Mouse (Mus musculus) embryonic facial prominence, embryonic 10.5 days (tissue): ENCODE measurements at regions not wholly inside any gene's neighbourhood (a gene's known extent, or its start where the extent isn't known, plus 50 kb on each side); places are given as distances from the start of the nearest gene placed in this dataset.

ENCODE experiments used
- DNase-seq: peaks from one replicate; pipeline ENCODE4 v3.0.0-alpha.2; 2017; ENCODE audit warnings: low spot score
- H3K27ac ChIP-seq: fragments of 300-500 bp; sonication (generic); replicated peaks from 2 replicates; pipeline ENCODE4 v1.5.1; 2016; ENCODE audit warnings: mild to moderate bottlenecking
- H3K27me3 ChIP-seq: fragments of 300-500 bp; sonication (generic); replicated peaks from 2 replicates; pipeline ENCODE4 v1.6.1; 2016; ENCODE audit warnings: low read depth, mild to moderate bottlenecking; ENCODE audit not compliant: poor library complexity, severe bottlenecking
- H3K36me3 ChIP-seq: fragments of 300-500 bp; sonication (generic); replicated peaks from 2 replicates; pipeline ENCODE4 v1.6.1; 2016; ENCODE audit warnings: mild to moderate bottlenecking, moderate library complexity
- H3K4me1 ChIP-seq: fragments of 300-500 bp; sonication (generic); 2 replicates; pipeline ENCODE4 v1.6.1; 2016
- H3K4me3 ChIP-seq: fragments of 300-500 bp; sonication (generic); 2 replicates; pipeline ENCODE4 v1.5.1; 2016; ENCODE audit warnings: mild to moderate bottlenecking, moderate library complexity
- H3K9me3 ChIP-seq: fragments of 300-500 bp; sonication (generic); 2 replicates; pipeline ENCODE4 v1.6.1; 2016; ENCODE audit warnings: mild to moderate bottlenecking
- WGBS: fragments of 180-500 bp; shearing (Covaris S2); methylation state at CpG from one replicate; pipeline ENCODE4 v1.1.7; 2016; 5-methylcytosine and 5-hydroxymethylcytosine counted together

- Histone ChIP-seq H3K36me3 (no peaks in the 10 kb centered on the region), H3K4me1 (no peaks in the 10 kb centered on the region), H3K4me3 (no peak overlapping the region), H3K9me3 (no peaks in the 10 kb centered on the region), H3K27me3 (no peaks in the 10 kb centered on the region), H3K27ac (no peak overlapping the region)
- no peak for DNase-seq
- 85% methylated on average over 7 of the region's 7 CpGs for WGBS
Measured at GRCm38 (mm10) chr6:104309166-104309565, 183.4 kb upstream of the Cntn6 start.

- 55% methylated on average over 3 of the region's 3 CpGs for WGBS
- Histone ChIP-seq H3K4me1 (no peaks in the 10 kb centered on the region), H3K4me3 (no peak overlapping the region), H3K9me3 (no peaks in the 10 kb centered on the region), H3K27ac (no peak overlapping the region), H3K36me3 (no peaks in the 10 kb centered on the region), H3K27me3 (no peaks in the 10 kb centered on the region)
- DNase-seq = peak; percentile 9
Measured at GRCm38 (mm10) chr6:104312993-104313392, 179.6 kb upstream of the Cntn6 start.

GRCm38 (mm10) chr6:104318451-104318850, 174.1 kb upstream of the Cntn6 start:
- no peak overlapping the region for H3K4me3 ChIP-seq
- 82% methylated on average over 4 of the region's 4 CpGs for WGBS
- no peaks in the 10 kb centered on the region for H3K27me3 ChIP-seq
- H3K27ac ChIP-seq = no peak overlapping the region
- H3K9me3 ChIP-seq = no peaks in the 10 kb centered on the region
- no peak for DNase-seq
- H3K4me1 ChIP-seq = no peaks in the 10 kb centered on the region
- H3K36me3 ChIP-seq = no peaks in the 10 kb centered on the region

DNA sequence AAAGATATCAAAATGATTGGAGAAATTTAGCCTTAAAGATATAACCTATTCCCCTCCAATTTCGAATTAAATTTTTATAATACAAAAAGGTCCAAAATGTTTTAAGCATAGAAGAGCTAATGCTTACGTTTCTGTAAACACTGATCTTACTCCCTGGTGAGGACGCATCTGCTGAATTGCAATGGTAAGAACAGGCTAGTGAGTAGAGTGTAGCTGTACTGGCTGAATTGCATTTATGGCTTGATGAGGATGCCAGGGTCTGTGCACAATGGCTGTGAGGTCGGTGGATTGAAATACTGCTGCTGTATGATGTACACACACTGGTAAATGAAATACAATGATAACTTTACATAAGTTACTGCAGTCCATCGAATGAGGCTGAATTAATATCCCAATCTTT, 170.4 kb upstream of the Cntn6 start:
- 86% methylated on average over 5 of the region's 5 CpGs for WGBS
- no peaks in the 10 kb centered on the region for H3K9me3 ChIP-seq
- H3K36me3 ChIP-seq = no peaks in the 10 kb centered on the region

DNA sequence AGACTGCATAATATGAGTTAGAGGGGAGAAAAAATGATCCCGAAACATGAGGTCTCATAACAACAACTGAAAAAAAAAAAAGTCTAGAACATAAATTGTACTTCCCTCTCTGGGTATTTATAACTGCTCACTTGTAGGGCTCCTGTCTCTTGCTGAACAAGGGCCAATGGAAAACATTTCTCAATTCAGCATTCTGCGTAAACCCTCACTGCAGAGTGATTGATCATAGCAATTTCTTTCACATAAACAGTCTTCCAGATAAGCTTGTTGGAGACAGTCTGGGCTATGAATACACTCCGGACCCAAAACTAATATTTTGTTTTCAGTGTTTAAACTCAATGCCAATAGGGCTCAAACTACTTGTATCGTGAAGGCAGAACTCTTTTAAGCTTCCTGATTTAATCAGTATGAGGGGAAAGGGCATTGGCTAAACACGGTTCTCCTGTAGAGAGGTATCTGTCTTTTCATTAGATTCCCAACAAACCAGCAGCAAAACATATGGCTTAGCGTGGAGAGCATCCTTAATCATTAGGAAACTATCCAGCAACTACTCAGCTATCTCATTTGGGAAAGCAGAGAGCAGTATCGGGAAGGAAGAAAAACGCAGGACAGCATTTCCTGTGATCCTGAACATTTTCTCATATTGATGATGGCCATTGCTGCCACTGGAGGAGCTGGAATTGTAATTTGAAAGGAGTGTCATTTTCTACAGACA, 153.3 kb upstream of the Cntn6 start:
- Histone ChIP-seq H3K4me1 (no peaks in the 10 kb centered on the region), H3K9me3 (no peaks in the 10 kb centered on the region), H3K36me3 (no peaks in the 10 kb centered on the region), H3K4me3 (no peak overlapping the region), H3K27ac (no peak overlapping the region), H3K27me3 (no peaks in the 10 kb centered on the region)
- DNase-seq = no peak
- 82% methylated on average over 8 of the region's 8 CpGs for WGBS

More for the DNA sequence above, 170.4 kb upstream of the Cntn6 start:
- Histone ChIP-seq H3K4me3 (no peak overlapping the region), H3K27ac (no peak overlapping the region), H3K4me1 (no peaks in the 10 kb centered on the region), H3K27me3 (no peaks in the 10 kb centered on the region)
- no peak for DNase-seq

- H3K4me1 ChIP-seq = no peaks in the 10 kb centered on the region
- no peaks in the 10 kb centered on the region for H3K27me3 ChIP-seq
- no peaks in the 10 kb centered on the region for H3K36me3 ChIP-seq
- no peak overlapping the region for H3K27ac ChIP-seq
- no peak overlapping the region for H3K4me3 ChIP-seq
- no peaks in the 10 kb centered on the region for H3K9me3 ChIP-seq
- DNase-seq = no peak
- 82% methylated on average over 1 of the region's 1 CpGs for WGBS
Measured at GRCm38 (mm10) chr6:104343986-104344385, 148.6 kb upstream of the Cntn6 start.
